Mouse (Mus musculus): ENCODE measurements around the gene Olfr452. TPM values are rescaled to one million over a fixed set of nuclear protein-coding genes. Genes with fewer than 3 reads are reported as not detected.

Gene Olfr452
- polyA plus RNA-seq (2015; fragmentation: Nextera tagmentation; extraction: Ambion mirVana), result not detected in 2 replicates

- H3K4me3 ChIP-seq, result no peak within 1 kb of the TSS
- no peaks in the 10 kb centered on the region for H3K36me3 ChIP-seq
- H3K9ac ChIP-seq, result no peak within 1 kb of the TSS
- H3K4me2 ChIP-seq, result no peak within 1 kb of the TSS
- no peaks in the 10 kb centered on the region for H3K9me3 ChIP-seq
- no peak within 1 kb of the TSS for H3K27ac ChIP-seq (replicated peaks)
- no peaks in the 10 kb centered on the region for H3K27me3 ChIP-seq
- H3K4me1 ChIP-seq (replicated peaks), result no peaks in the 10 kb centered on the region
- no peak for ATAC-seq (ENCODE audit: low read depth)
Measured at GRCm38 (mm10) chr6:42784793-42785192, at the start of gene Olfr452. Olfr452 (plus strand) TSS chr6:42785093.

GRCm38 (mm10) chr6:42739071-42739470, 45.8 kb upstream of the Olfr452 start, which contains the start of gene Olfr453:
Olfr453 (plus strand) TSS chr6:42739371.
- H3K27ac ChIP-seq (replicated peaks), result no peak within 1 kb of the TSS
- no peak within 1 kb of the TSS for H3K4me3 ChIP-seq
- H3K4me2 ChIP-seq, result no peak within 1 kb of the TSS
- no peak within 1 kb of the TSS for H3K9ac ChIP-seq
- no peaks in the 10 kb centered on the region for H3K9me3 ChIP-seq
- no peaks in the 10 kb centered on the region for H3K36me3 ChIP-seq
- WGBS, result 91% methylated on average over 1 of the region's 1 CpGs
- no peak for ATAC-seq (ENCODE audit: low read depth)
- no peaks in the 10 kb centered on the region for H3K4me1 ChIP-seq (replicated peaks)
- H3K27me3 ChIP-seq, result no peaks in the 10 kb centered on the region

DNA sequence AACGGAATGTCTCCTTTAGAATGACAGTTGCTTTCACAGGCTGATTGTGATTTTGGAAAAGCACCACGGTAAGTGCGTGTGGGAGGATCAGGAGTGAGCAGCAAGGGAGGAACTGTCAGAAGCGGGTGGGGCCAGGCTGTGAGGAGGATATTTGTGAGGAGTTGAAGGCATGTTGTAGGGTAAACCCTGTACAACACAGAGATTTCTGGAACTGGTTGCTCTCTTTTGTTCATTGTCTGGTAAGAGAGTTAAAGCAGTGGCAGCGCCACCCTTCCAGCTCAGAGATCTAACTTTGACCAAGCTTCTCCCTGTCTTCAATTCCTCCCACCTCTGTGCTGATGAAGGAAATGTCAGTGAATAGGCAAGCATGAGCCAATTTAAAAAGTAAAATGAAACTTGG, 42.6 kb upstream of the Olfr452 start:
- H3K36me3 ChIP-seq, result no peaks in the 10 kb centered on the region
- no peaks in the 10 kb centered on the region for H3K4me1 ChIP-seq (replicated peaks)
- H3K9me3 ChIP-seq, result no peaks in the 10 kb centered on the region
- no peak overlapping the region for H3K4me2 ChIP-seq
- no peak for ATAC-seq (ENCODE audit: low read depth)
- 87% methylated on average over 5 of the region's 5 CpGs for WGBS
- H3K27me3 ChIP-seq, result no peaks in the 10 kb centered on the region
- H3K27ac ChIP-seq (replicated peaks), result no peak overlapping the region
- H3K9ac ChIP-seq, result no peak overlapping the region
- H3K4me3 ChIP-seq, result no peak overlapping the region

DNA sequence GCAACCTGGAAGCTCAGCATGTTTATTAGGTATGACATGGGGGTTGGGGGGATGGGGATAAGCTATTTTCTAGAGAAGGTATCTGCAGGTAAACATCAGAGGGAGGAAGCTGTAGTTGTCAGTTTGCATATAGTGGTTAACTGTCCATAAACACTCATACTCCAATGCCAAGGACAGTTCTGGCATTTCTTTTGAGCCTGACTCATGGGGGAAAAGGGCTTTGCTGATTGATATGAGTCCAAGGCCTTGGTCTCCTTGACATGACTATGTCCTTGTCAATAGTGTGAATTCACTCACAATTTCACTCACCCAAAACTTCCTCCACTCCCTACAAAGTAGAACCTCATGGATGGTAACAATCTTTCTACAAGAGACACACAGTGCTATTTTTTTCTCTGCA, 37.0 kb upstream of the Olfr452 start:
- Histone ChIP-seq H3K36me3 (no peaks in the 10 kb centered on the region), H3K4me2 (no peak overlapping the region), H3K9ac (no peak overlapping the region), H3K27ac (replicated peaks) (no peak overlapping the region), H3K9me3 (no peaks in the 10 kb centered on the region), H3K4me1 (replicated peaks) (no peaks in the 10 kb centered on the region), H3K27me3 (no peaks in the 10 kb centered on the region), H3K4me3 (no peak overlapping the region)
- ATAC-seq (ENCODE audit: low read depth), result no peak

DNA sequence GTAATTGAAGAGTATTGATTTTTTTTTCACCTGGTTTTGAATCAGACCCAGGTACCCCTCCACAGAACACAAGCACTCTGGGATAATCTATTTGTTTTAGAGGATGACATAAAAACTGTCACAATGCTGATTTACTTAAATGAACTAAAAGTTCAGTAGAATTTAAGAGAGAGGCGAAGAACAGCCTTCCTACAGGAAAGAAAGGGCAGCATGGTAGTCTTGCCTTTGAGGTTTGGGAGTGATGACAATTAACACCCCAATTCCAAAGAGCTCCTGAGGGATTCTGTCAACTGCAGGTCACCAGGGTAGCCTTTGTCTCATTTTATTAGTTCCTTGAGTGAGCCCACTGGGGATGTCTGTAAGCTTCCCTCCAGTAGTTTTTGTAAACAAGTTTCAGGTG, 28.8 kb upstream of the Olfr452 start, which contains the start of gene Olfr38:
TSS of gene Olfr38 (plus strand) at position 301 of the 400 bp plus-strand sequence.
- H3K4me3 ChIP-seq, result no peak within 1 kb of the TSS
- no peak for ATAC-seq (ENCODE audit: low read depth)
- H3K4me2 ChIP-seq, result no peak within 1 kb of the TSS
- H3K36me3 ChIP-seq, result no peaks in the 10 kb centered on the region
- H3K9me3 ChIP-seq, result no peaks in the 10 kb centered on the region
- H3K9ac ChIP-seq, result no peak within 1 kb of the TSS
- 60% methylated on average over 1 of the region's 1 CpGs for WGBS
- no peaks in the 10 kb centered on the region for H3K4me1 ChIP-seq (replicated peaks)
- H3K27ac ChIP-seq (replicated peaks), result no peak within 1 kb of the TSS
- H3K27me3 ChIP-seq, result no peaks in the 10 kb centered on the region

DNA sequence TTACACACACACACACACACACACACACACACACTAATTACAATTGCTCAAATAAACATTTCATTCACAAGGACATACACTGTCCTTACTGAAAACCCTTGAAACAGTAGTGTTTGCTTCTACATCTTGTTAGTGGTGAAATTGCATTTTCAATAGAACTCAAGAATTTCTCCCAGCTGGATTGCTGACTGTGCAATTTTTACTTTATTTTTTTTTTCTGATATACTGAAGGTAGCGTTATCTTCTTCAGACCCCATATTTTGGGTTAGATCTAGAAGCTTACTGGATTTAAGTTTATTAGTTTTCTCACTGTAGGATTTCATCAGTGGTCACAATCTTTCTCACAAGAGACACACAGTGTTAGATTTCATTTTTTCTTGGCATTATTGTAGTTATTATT, 7.8 kb upstream of the Olfr452 start:
- no peaks in the 10 kb centered on the region for H3K36me3 ChIP-seq
- no peaks in the 10 kb centered on the region for H3K9me3 ChIP-seq
- H3K27me3 ChIP-seq, result no peaks in the 10 kb centered on the region
- no peaks in the 10 kb centered on the region for H3K4me1 ChIP-seq (replicated peaks)
- no peak overlapping the region for H3K9ac ChIP-seq
- no peak overlapping the region for H3K27ac ChIP-seq (replicated peaks)
- no peak overlapping the region for H3K4me3 ChIP-seq
- ATAC-seq (ENCODE audit: low read depth), result no peak
- H3K4me2 ChIP-seq, result no peak overlapping the region
- 95% methylated on average over 1 of the region's 1 CpGs for WGBS

- ATAC-seq (ENCODE audit: low read depth), result no peak
Measured at GRCm38 (mm10) chr6:42790247-42790948, 5.5 kb downstream of the Olfr452 start.

DNA sequence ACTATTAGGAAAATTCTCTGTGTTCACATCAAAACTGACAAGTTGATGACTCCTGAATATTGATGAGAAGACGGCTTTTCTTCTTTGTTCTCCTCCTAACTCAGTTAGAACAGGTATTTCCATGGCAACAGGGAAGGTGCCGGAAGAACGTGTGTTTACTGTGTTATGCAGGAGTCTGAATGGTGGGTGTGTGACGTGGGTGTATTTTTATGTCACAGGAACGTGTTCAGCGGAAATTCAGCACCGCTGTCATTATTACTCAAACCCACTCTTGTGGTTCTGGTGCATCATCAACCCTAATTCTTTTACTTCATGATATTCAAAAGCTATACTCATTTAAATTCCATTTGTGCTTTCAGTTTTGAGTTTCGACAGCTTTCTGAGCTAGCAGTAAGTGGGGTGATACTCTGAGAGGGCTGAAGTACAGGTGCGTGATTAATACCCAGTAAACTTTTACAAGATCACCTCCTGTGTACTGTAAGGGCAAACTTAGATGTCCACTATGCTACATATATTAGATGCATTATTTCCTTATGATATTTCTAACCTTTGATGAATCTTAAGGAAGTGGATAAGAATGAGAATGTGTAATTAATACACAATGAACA, 6.2 kb downstream of the Olfr452 start:
- Histone ChIP-seq H3K9ac (no peak overlapping the region), H3K4me1 (replicated peaks) (no peaks in the 10 kb centered on the region), H3K27ac (replicated peaks) (no peak overlapping the region), H3K4me2 (no peak overlapping the region), H3K9me3 (no peaks in the 10 kb centered on the region), H3K36me3 (no peaks in the 10 kb centered on the region), H3K27me3 (no peaks in the 10 kb centered on the region), H3K4me3 (no peak overlapping the region)
- ATAC-seq (ENCODE audit: low read depth), result no peak
- WGBS, result 73% methylated on average over 9 of the region's 9 CpGs

More at GRCm38 (mm10) chr6:42790247-42790948, 5.5 kb downstream of the Olfr452 start:
- H3K9ac ChIP-seq, result no peak overlapping the region
- H3K4me3 ChIP-seq, result no peak overlapping the region
- H3K9me3 ChIP-seq, result no peaks in the 10 kb centered on the region
- WGBS, result 57% methylated on average over 4 of the region's 4 CpGs
- H3K27ac ChIP-seq (replicated peaks), result no peak overlapping the region
- H3K36me3 ChIP-seq, result no peaks in the 10 kb centered on the region
- H3K4me2 ChIP-seq, result no peak overlapping the region
- no peaks in the 10 kb centered on the region for H3K4me1 ChIP-seq (replicated peaks)
- no peaks in the 10 kb centered on the region for H3K27me3 ChIP-seq

- Histone ChIP-seq H3K27ac (replicated peaks) (no peak overlapping the region), H3K4me2 (no peak overlapping the region), H3K4me3 (no peak overlapping the region), H3K9ac (no peak overlapping the region), H3K36me3 (no peaks in the 10 kb centered on the region), H3K4me1 (replicated peaks) (no peaks in the 10 kb centered on the region), H3K9me3 (no peaks in the 10 kb centered on the region), H3K27me3 (no peaks in the 10 kb centered on the region)
- 88% methylated on average over 3 of the region's 3 CpGs for WGBS
- ATAC-seq (ENCODE audit: low read depth), result no peak
Measured at GRCm38 (mm10) chr6:42794982-42795381, 10.1 kb downstream of the Olfr452 start.

DNA sequence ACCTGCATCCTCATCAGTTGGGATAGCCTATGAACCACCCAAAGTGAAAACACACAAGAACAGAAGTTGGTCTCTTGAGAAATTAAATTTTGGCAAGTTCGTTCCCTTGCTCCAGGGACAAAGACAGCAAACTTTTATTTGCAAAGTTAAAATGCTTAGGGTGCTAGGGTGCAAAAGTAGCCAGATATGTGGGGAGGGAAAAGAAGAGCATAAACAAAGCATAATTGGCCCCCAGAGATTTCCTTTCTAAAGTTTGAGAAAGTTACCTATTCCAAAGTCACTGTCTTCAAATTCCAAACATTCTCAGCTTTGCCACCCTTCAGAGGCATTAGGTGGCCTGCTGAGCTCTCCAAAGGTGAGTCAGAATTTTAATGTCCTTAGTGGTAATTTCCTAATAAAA, 26.7 kb downstream of the Olfr452 start, which contains the start of gene Olfr450:
TSS of gene Olfr450 (plus strand) at position 301 of the 400 bp plus-strand sequence.
- no peak for ATAC-seq (ENCODE audit: low read depth)
- Histone ChIP-seq H3K9ac (no peak within 1 kb of the TSS), H3K4me2 (no peak within 1 kb of the TSS), H3K9me3 (no peaks in the 10 kb centered on the region), H3K27me3 (no peaks in the 10 kb centered on the region), H3K36me3 (no peaks in the 10 kb centered on the region), H3K4me3 (no peak within 1 kb of the TSS), H3K4me1 (replicated peaks) (no peaks in the 10 kb centered on the region), H3K27ac (replicated peaks) (no peak within 1 kb of the TSS)
- WGBS, result 93% methylated on average over 1 of the region's 1 CpGs

DNA sequence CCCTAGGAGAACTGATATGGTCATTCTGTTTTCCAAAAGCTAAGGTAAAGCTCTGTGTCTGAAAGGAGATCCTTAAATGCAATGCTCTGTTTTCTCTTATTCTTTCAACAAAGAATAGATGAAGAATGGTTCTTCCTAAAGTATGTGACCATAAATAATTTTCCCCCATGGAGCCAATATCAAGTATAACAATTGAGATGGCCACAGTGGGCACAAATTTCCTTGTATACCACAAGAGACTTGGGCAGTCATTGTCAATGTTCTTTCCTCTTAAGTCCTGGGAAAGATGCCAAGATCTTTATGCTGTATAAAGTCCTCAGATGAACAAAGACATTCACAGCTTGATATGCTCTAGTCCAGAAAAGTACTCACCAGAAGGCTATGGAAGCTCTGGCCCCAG, 49.2 kb downstream of the Olfr452 start, which contains the start of gene Olfr449:
TSS of gene Olfr449 (plus strand) at position 301 of the 400 bp plus-strand sequence.
- ATAC-seq (ENCODE audit: low read depth), result no peak
- Histone ChIP-seq H3K9me3 (no peaks in the 10 kb centered on the region), H3K27me3 (no peaks in the 10 kb centered on the region), H3K9ac (no peak within 1 kb of the TSS), H3K27ac (replicated peaks) (no peak within 1 kb of the TSS), H3K4me1 (replicated peaks) (no peaks in the 10 kb centered on the region), H3K4me2 (no peak within 1 kb of the TSS), H3K36me3 (no peaks in the 10 kb centered on the region), H3K4me3 (no peak within 1 kb of the TSS)

All from neural tube, embryonic 13.5 days (tissue).